Mouse (Mus musculus): Measurements from ENCODE around the gene Serpina6.

Serpina6 gene

DNA sequence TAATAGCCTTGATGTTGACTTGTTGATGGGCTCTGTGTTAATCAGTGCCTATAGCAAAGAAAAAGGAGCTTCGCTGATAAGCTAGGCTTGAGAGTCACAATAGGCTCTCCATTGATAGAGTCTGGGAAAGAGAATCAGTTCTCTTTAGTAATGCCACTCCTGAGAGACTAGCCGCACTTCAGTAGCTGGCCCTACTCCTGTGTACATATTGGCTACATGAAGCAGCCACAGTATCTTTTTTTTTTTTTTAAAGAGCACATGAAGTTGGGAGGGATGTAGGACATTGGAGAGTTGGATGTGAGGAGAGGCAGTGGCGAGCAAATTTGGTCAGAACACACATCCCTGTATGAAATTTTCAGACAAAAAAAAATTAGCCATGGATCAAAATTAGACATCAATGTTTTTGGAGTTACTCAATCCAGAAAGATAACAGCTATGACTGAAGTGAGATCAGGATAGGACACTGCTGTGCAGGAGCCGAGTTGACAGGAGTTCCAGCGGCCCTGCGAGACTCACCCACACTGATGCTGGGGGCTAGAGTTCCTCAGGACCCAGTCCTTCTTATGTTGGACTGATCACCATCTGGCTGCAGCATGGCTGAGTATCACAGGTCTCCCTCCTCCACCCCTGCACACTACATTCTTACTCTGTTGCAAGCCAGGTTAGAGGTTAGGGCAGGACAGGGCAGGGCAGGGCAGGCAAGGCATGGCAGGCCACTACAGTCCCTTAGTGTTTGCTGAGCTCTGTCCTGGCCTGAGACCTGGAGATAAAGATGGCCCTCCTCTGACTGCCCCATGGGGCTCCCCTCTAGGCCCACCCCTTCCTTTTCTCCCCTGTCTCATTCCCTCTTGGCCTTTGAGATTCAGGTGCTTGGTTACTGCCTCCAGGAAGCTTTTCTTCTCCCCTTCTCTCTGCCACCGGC lies 1.6 kb downstream of the Serpina6 start:
- no peak for DNase-seq (ENCODE audit: low spot score in 2 of 2)

DNA sequence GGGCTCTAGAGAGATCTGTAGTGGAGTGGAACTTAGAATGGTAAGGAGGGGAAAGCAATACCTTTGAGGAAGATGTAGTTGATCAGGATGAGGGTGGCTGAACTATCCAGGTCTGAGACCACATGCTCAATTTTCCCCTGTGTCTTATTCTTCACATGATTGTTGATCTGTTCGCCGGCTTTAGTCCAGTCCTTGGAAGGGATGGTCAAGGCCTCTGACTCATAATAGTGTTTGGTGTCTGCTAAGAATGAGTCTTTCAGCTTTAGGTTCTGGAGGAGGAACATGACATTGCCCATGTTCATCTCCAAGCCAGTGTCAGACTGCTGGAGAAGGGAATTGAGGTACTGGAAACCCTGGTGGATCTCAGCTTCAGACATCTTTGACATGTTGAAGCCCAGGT lies 3.2 kb downstream of the Serpina6 start:
- no peak for DNase-seq (ENCODE audit: low spot score in 2 of 2)

GRCm38 (mm10) chr12:103646314-103646713 lies 10.7 kb downstream of the Serpina6 start:
- DNase-seq (ENCODE audit: low spot score in 2 of 2), result no peak

- no peak for DNase-seq (ENCODE audit: low spot score in 2 of 2)
Measured at GRCm38 (mm10) chr12:103644601-103645000, 12.4 kb downstream of the Serpina6 start.

DNA sequence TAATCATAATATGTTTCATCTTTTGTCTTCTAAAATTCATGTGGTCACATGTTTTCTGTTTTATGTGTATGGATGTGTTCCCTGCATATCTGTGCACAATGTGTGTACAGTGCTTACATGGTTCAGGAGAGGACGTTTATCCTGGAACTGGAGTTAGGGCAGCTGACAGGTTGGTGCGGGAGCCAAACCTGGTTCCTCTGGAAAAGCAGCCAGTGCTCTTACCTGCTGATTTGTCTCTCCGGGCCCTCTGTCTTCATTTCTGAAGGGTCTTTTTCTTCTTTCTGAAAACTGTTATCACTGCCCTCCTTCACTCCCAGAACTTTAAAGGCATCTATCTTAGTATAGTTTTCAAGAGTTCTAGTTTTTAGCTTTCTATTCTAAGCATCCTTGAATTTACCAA lies 13.2 kb downstream of the Serpina6 start:
- DNase-seq (ENCODE audit: low spot score in 2 of 2), result no peak

GRCm38 (mm10) chr12:103643336-103643735 lies 13.7 kb downstream of the Serpina6 start:
- DNase-seq (ENCODE audit: low spot score in 2 of 2), result peak; percentile 14 to 51

GRCm38 (mm10) chr12:103635846-103636245 lies 21.2 kb downstream of the Serpina6 start:
- DNase-seq (ENCODE audit: low spot score in 2 of 2), result no peak

DNA sequence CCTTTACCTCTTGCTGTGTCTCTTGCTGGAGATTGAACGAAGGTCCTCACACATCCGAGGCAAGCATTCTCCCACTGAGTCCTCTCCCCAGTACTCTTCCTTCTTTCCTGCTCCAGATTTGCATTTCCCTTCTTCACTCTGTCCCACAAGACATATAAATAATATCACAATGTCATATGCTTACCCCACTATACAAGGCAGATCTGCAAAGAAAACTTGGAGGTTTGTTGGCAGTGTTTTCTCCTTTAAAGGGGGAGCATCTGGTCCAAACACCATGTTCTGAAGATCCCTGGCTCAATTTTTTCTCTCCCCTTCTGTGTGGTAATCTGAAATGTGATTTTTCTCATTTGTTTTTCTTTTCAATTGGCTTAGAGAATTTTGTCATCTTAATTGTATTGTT lies 22.6 kb downstream of the Serpina6 start:
- DNase-seq (ENCODE audit: low spot score in 2 of 2), result no peak

DNA sequence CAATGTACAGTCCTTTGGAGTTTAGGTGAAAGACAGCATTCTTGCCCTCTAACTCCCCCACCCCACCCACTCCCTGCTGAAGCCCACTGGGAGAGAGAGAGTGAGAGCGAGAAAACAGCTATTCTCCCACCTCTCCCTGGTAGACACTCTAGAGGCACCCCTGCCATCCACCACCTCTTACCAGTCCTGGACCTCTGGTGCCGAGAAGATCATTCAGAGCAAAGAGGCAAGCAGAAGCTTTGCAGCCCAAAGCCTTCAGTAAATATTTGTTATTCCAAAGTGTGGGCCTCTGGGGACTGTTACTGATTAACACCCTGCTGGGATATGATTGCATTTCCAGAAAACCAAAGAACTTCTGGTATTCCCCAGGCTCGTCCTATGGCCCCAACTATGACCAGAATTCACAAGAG lies 25.8 kb downstream of the Serpina6 start, which contains the start of gene Serpina10:
Gene Serpina10, minus strand, starts transcription at position 242 of the 410 bp plus-strand sequence.
- DNase-seq (ENCODE audit: low spot score in 2 of 2), result no peak

- no peak for DNase-seq (ENCODE audit: low spot score in 2 of 2)
Measured at GRCm38 (mm10) chr12:103616860-103617261, 40.2 kb downstream of the Serpina6 start.

DNA sequence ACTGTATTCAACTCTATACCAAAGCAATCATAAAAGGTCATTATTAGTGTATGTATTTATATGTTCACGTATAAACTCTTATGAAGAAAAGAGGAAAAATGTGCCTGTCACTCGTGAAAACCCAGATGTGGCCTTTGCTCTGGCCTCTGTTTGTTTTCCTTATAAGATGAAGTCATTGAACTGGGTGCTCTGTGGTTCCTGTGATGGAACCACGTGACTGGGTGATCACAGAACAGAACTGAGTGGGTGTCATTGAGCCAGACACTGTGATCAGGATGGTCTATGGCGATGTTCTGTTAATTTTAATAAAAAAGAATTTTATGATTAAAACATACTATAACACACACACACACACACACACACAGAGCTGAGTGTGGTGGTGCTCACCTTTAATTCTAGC lies 41.3 kb downstream of the Serpina6 start:
- DNase-seq (ENCODE audit: low spot score in 2 of 2), result no peak

DNA sequence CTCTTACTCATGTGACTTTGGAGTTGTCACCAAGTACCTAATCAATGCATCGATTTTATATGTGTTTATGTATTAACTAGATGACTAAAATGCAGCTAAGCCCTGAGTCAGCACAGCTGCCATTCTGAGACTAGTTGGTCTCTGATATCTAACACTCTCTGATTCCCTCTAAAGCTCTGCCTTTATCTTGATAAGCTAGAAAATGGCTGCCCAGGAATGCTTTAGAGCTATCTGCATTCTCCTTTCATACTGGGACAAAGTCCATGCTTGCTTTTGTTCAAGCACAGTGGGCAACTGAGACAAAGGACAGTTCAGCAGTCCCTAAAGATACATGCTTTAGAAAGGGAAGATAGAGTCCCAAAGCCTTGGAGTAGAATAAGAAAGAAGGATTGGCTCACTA lies 41.9 kb downstream of the Serpina6 start:
- no peak for DNase-seq (ENCODE audit: low spot score in 2 of 2)

GRCm38 (mm10) chr12:103601839-103602238 lies 55.2 kb downstream of the Serpina6 start:
- DNase-seq (ENCODE audit: low spot score in 2 of 2), result no peak

DNA sequence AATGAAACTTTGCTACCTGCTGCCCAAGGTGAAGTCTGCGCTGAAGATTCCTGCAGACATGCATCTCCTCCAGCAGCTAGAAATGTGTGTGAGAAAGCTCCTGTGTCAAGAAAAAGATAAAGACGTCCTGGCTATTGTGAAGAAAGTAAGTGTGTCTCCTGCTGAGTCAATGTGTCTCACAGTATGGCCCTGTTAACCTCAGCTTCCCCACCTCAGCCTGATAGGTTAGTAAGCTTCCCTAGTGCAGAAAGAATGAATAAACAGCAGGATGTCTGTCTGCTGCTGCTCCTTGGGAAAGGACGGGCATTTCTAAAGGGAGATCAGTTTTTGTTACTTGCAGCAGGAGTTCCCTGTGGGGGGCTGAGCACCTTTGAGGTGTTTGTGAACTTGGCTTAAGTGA lies 56.6 kb downstream of the Serpina6 start:
- DNase-seq (ENCODE audit: low spot score in 2 of 2), result no peak

GRCm38 (mm10) chr12:103598411-103598810 lies 58.6 kb downstream of the Serpina6 start:
- no peak for DNase-seq (ENCODE audit: low spot score in 2 of 2)
